Mouse (Mus musculus) urinary bladder, postnatal 36 days (tissue): ENCODE results near the gene Aldh3b1.

Experiments
- DNase-seq, 2 experiments: peaks; one replicate each; pipeline ENCODE4 v3.0.0; 2022; ENCODE audit warnings: low spot score in 2 of 2, mixed read lengths in 1 of 2

Aldh3b1 gene

DNA sequence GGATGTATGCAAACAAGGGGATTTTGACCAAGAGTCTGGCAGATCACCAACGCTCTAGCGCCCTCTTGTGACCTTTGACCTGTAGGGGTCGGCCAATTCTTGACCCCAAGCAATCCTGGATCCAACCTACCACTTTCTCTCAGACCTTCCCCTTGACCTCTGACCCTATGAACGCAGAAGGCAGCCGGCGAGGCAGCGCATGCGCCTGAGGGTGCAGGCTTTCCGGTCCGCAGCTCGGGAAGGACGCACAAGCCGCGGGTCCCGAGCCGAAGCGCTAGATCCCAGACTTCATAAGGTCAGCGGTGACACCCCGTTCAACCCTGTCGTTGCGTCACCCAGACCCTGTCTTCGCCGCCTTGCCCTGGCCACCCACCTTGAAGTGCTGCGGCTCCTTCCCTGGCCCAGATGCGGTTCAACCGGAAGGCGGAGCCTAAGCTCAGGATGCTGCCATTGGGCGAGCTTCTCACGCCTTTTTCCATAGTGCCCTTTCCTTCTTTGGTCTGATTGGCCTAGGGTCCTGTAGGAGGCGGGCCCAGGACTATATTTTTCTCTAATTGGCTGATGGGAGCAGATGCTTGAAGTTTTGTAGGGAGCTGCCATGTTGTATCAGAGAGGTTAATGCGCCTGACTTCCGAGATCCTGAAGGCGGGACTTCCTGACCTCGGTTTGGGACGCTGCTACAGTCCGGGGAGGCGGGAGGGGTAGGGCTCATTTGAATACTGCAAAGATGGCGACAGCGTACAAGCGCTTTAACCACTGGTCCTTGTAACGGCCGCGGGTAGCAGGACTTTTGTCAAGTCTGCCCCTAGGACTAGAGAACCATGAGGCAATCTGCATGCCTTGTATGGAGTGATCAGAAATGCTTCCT lies 17.0 kb downstream of the Aldh3b1 start, which contains the start of gene Ndufs8:
Gene Ndufs8 (minus strand): TSS at position 438 of the 868 bp plus-strand sequence.
- peak; percentile 90 to 92 for DNase-seq

DNA sequence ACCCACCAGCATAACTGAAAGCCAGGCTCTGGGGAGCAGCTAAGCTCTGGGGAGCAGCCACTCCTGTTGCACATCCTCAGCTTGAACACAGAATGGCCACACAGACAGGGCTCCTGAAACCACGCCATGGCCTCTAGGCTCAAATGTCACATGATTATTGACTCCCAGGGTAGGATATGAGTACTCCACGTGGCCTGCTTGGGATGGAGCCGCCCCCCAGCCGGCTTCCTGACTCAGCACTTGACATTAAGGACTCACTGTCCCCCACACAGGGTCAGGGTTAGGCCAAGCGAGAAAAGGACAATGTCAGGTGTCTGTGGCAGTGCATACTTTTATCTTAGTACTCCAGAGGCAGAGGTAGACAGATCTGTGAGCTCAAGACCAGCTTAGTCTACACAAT lies 19.4 kb downstream of the Aldh3b1 start:
- DNase-seq: no peak

GRCm38 (mm10) chr19:3907876-3908660 lies 21.5 kb downstream of the Aldh3b1 start:
- DNase-seq: no peak

DNA sequence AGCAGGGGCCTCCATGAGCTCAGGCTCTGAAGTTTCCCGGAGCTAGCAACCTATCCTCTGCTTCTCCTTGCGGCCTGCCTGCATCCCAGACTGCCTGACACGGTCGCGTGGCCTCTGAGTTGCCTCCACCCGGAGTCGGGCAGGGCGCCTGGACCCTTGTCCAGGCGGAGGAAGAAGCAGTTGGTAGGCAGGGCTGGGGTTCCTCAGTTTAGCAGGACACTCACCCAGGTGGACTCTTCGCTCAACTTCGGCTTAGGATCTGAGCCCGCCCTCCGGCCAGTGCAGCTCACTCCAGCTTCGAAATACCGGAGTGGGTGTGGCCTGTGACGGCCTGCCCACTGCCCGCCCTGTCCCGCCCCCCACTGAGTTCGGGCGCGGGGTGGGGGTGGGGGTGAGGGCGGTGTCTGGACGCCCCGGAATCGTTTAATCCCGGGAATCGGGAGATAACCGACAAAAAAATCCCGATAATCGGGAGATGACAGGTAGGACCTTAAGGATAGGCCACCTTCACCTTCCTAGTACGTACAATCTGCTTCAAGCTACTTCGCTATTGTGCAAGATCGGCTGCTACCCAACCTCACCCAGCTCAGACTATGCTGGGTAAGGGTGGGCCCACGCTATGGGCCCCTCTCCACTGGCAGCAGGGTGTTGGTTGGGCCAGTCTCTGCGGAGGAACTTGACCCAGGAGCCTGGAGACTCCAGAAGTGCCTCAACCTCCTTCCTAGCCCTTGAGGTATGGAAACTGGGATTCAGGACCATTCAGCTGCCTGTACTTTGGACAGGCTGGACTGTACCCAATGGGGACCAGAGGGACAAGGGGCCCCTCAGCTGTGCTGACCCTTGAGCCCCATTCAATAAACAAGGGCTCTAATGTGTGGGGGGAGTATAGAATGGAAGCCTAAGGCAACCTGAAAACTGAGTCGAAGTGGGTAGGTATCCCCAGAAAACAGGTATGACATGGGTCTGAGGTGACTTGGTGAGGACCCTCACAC lies 22.5 kb downstream of the Aldh3b1 start, which contains the start of gene Tcirg1:
Gene Tcirg1 (minus strand): TSS at position 339 of the 992 bp plus-strand sequence.
- peak; percentile 83 to 85 for DNase-seq

DNA sequence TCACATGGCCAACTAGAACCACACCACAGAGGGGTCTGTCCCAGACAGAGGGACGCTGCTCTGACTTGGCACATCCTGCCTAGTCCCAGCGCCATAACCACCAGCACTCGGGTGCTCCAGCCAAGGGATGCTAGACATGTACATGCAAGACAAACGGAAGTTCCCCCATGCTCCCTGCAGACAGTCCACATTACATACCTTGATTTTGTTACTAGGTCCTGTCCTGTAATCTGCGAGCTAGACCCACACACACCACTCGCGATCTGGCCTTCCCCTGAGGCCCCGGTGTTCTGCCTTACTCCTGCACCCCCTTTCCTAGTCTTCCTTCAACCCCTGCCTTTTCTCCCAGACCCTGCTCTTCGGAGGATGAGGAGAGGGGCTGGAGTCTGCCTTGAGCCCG lies 23.3 kb downstream of the Aldh3b1 start:
- DNase-seq: no peak

DNA sequence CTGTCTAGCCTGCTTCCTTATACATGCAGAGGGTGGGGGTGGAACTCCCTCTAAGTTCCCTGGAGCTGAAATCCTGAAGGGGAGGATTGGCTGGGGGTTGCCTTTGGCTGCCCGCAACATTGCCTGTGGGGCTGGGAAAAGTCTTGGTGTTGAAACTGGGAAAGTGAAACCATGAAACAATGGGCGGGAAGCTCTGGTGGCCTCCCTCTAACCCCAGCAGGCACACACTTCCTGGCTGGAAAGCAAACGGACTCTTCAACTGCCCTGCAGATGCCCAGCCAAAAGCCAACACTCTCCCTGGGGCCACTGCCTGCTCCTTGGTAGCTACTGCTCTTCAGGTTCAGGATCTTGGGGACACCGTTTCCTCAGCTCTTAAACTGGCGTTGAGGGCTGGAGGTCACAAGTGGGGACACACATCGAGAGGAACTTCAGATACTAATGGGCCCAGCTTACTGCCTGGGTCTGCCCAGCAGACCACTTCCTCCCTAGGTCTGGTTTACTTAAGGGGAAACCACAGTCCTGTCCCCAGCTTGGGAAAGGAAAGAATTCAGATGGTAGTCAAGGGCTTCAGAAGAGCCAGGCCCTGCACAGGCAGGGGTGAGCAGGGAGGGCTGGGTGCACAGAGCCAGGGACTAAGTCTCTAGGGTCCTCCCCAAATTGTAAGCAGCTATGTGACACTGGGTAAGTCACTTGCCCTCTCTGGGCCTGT lies 24.2 kb downstream of the Aldh3b1 start:
- peak in 1 of 2 experiments; percentile 56 for DNase-seq

DNA sequence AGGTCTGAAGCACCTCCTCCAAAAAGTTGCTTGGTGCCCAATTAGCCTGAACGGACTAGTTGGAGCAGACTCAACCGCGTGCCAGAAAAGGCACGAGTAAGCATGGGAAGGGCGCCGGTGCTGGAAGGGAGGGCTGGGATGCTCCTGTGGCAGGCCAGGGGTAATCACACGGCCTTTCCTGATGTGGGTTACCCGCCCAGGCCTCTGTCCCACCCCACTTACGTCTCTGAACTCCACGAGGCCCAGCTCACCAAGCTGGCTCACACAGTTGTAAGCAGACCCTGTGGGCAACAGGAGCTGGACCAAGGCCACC lies 25.3 kb downstream of the Aldh3b1 start:
- no peak for DNase-seq

DNA sequence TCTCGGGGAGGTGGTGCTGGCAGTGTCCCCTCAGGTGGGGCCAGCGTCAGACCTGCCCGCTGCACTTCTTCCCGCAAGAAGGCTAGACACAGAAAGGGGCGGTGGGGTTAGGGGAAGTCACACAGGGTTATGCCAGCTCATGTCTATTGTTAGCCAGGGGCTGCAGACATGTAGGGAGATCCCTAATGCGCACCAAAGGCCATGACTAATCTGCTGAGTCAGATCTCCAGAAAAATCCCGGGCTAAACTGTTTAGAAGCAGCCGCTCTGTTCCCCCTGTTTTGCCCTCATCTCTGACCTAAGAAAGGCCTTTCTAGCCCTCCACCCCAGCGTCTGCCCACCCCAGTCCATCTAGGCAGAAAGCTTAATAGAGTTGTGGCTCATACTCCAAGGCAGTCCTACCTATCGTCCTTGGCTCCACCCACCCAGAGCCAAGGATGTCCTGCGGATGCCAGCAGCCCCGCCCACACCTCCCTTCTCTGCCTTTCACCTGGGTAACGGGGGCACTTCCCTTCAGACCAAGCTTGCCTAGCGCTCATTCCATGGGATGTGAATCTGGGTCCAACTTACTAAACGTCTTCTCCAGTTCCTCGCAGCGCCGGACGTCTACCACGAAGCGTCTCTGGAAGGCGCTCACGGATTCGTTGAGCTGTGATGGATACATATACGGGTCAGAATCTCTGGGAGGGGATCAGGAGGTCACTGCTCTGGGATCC lies 25.8 kb downstream of the Aldh3b1 start:
- no peak for DNase-seq

DNA sequence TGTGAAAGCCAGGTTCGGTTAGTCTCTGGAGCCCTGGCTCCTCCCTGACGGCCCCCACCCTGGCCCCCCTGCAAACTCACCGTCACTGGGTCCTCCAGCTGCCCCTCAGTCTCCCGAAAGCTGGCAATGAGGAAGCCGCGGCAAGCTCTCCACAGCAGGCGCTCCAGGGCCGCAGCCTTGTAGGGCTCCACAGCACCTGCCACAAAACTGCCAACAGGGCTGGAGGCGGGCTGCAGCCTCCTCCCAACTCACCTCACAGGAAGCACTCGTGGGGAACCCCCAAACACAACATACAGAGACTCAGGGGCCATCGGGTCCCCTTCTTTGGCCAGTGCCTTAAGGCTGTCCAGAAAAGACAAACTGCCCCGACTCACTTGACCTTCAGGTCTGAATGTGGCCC lies 26.6 kb downstream of the Aldh3b1 start:
- no peak for DNase-seq

DNA sequence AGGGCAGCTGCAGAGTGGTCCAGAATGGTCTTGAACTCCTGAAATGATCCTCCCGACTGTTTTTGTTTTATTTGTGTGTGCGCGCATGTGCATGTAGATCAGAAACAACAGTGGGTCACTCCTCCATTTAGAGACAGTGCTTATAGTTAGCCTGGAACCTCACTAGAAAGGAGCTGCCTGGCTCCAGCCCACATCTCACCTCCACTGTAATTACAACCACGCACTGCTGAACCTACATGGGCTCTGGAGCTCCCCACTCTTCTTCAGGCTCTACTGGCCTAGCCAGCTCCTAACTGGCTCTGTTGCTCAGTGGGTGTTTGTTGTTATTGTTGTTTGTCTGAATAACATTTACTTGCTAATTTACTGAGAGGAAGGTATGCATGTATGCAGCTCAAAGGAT lies 30.0 kb downstream of the Aldh3b1 start:
- DNase-seq: no peak

DNA sequence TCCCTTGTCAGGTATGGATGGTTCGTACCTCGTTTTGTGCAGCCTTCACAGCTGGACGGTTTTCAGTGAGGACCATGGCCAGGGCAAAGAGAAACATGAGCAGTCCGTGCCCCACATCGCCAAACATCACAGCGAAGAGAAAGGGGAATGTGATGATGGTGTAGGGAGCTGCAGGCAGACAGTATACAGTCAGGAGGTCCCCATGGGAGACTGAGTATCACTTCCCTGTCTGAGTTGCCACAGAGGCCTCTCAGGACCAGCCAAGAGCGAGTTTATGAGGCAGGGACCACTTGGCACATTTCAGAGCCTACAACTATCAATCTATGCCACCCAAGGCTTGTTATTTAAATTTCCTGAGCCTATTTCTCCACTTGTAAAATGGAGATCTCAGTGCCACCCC lies 30.7 kb downstream of the Aldh3b1 start:
- DNase-seq: no peak

- DNase-seq: no peak
Observed at GRCm38 (mm10) chr19:3897557-3897956, 32.1 kb downstream of the Aldh3b1 start.

GRCm38 (mm10) chr19:3896208-3896607 lies 33.4 kb downstream of the Aldh3b1 start:
- DNase-seq: no peak

DNA sequence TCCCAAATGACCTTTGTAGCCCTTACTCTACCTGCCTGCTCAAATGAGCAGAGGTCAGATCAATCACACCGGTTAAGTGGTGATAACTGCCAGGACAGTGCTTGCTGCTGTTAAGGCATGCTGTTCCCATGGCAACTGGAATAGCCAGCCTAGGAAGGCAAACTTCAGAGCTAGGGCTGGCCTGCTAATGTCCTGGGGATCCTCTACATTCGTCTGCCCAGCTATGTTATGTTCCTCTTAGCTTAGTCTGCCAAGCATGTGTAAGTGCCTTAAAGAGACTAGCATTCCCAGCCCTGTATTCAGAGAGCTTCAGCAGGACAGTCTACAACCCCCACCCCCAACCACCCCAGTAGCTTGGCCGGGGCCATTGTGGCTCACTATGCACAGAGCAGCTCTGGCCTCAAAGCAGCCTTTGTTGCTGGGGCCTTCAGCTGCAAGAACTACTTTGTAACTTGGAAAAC lies 34.4 kb downstream of the Aldh3b1 start:
- no peak for DNase-seq

- no peak for DNase-seq
Observed at GRCm38 (mm10) chr19:3894294-3894693, 35.3 kb downstream of the Aldh3b1 start.

DNA sequence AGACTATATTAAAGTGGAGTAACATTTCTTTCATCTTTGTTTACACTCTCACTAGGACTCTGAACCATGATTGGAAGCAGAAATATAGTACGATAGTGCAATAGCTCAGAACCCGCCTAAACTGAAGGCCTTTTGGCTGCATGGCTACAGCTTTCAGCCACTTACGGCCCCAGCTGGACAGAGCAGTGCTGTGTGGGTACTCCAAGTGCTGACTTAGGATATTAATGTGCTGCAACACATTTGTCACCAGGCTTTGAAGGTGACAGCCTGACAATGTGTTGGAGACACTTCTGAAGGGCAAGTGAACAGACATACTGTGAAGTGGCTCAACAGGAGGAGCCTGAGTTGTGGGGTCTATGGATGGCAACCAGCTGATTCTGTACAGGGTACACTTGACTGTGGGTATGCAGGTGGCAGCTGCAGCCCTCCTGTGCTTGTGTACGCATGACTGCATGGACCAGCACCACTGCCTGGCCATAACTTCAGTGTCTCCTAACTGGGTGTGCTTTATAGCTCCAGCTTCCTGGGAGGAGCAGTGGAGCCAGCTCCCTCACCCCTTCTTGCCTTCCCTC lies 36.0 kb downstream of the Aldh3b1 start:
- DNase-seq: no peak

DNA sequence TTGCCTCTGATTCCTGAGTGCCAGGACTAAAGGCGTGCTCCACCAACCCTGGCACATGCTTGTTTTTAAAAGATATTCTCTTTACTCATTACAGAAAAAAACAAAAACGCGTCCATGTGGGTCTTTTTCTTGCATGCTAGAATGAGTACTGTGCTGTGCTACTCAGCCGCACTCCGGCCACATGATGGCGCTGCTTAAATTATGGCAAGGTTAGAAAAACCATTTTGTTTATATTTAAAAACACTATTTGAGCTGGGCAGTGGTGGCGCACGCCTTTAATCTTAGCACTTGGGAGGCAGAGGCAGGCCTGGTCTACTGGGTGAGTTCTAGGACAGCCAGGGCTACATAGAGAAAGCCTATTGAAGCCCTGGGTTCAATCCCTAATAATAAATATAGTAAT lies 39.4 kb downstream of the Aldh3b1 start:
- DNase-seq: no peak

DNA sequence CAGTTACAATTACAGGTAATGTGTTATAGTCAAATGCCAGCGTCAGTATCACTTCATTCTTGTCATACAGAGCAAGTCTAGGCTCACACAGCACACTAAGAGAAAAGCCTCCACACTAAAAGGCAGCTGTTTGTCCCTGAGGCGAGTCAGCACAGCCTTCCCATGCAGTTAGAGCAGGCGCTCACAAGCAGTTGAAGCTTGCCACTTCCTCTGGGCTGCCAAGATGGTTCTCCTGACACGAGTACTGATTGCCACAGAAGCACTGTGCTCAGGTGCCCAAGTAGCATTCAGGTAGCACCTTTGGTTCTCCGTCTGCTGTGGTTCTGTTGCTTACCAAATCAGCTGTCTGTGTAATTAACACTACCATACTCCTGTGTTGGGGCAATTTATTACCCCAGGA lies 40.5 kb downstream of the Aldh3b1 start:
- no peak for DNase-seq

DNA sequence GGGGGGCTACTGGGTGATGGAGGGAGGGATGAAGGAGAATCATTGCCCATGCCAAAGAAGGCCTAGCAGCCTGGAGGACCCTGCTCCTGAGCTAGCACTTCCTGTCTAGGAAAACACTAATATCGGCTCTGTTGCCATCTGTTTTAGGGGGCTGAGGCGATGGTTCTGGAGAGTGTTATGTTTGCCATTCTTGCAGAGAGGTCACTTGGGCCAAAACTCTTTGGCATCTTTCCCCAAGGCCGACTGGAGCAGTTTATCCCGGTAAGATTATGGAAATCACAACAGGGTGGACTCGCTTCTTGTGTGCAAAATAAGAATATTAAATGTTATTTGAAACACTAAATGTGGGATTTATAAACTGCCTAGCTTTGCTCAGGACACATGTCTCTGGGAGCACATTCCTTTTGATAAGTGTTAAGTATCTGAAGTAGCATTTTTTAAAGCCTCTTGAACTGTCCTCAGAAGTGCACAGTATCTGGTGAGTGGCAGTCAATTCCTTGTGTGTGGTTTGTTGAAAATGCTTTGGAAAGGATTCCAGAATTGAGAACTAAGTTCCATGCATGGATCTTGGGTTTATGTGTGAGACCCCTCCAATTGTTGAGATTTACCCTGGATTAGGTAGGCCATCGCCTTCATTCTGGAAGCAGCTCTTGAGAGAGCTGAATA lies 45.1 kb downstream of the Aldh3b1 start:
- DNase-seq: no peak
